8 mouse cellular contexts compared by ENCODE assay signal in the genomic region with DNA sequence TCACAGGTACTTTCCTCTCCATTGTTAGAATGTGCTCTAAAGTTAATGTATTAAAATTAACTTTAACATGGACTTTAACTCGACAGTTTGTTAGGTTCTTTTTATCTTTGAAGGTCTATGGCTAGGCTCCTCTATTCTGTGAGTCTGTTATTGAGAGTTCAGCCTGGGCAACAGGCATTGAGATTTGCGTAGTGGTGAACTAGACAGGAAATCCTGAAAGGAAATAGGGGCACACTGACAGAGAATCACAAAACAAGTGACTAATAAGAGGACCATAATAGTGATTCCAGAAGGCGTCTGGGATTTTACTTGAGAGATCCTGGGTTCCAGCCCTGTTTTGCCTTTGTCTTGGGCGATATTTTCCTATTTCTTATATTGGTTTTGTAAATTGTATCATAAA. TPM values are rescaled to one million over a fixed set of nuclear protein-coding genes. Genes with fewer than 3 reads are reported as not detected.
A peak's percentile ranks its signal among the peaks of the same experiment; 100 is the strongest.
DNase-seq lines count a peak whose midpoint lies in the region; ATAC-seq and TF ChIP-seq lines count a peak whose summit lies in the region.

No protein-coding gene starts in this region.

- H3K27ac ChIP-seq in kidney, adult 2 months (ENCODE audit: insufficient read depth, low read depth, low read length), result peak overlapping the region; percentile 85
- 0 out of 2 replicates have a peak overlapping the region, but pooled peaks have one; percentile 25 for H3K27ac ChIP-seq in lung, embryonic 16.5 days (ENCODE audit: low read length)

- no peak for ATAC-seq in lung, embryonic 16.5 days (ENCODE audit: low read depth)

- no peaks in the 10 kb centered on the region for H3K27me3 ChIP-seq in kidney, adult 2 months (replicated peaks; ENCODE audit: control insufficient read depth, insufficient read depth, low read length)
- no peaks in the 10 kb centered on the region for H3K27me3 ChIP-seq in lung, embryonic 16.5 days (ENCODE audit: control insufficient read depth, insufficient read depth, low read depth, low read length)

- no peaks in the 10 kb centered on the region for H3K36me3 ChIP-seq in kidney, adult 2 months (ENCODE audit: control insufficient read depth, insufficient read depth, low read length)
- no peaks in the 10 kb centered on the region for H3K36me3 ChIP-seq in lung, embryonic 16.5 days (ENCODE audit: control insufficient read depth, insufficient read depth, low read length)

- H3K9me3 ChIP-seq in lung, embryonic 16.5 days (ENCODE audit: control insufficient read depth, low read length), result no peaks in the 10 kb centered on the region

- H3K9ac ChIP-seq in lung, embryonic 16.5 days (ENCODE audit: low read length), result peak overlapping the region; percentile 90; the same call in 1 of the 2 replicates

- TF ChIP-seq POLR2A in kidney, adult 2 months (IDR thresholded peaks at IDR 0.05; ENCODE audit: low read depth, low read length), result no peak

- H3K4me3 ChIP-seq in kidney, adult 2 months (ENCODE audit: insufficient read depth, low read depth, low read length), result peak overlapping the region; percentile 70; the same call in 1 of the 2 replicates
- H3K4me3 ChIP-seq in lung, embryonic 16.5 days (ENCODE audit: low read length), result peak overlapping the region; percentile 94

- peaks cover 7% of the 10 kb centered on the region; the same call in 1 of the 2 replicates for H3K4me1 ChIP-seq in kidney, adult 2 months (ENCODE audit: control insufficient read depth, insufficient read depth, low read length)
- peaks cover 3% of the 10 kb centered on the region; the same call in 1 of the 2 replicates for H3K4me1 ChIP-seq in lung, embryonic 16.5 days (replicated peaks; ENCODE audit: control insufficient read depth, insufficient read depth, low read length)

- H3K4me2 ChIP-seq in lung, embryonic 16.5 days (ENCODE audit: low read depth, low read length), result peak overlapping the region; percentile 63

- peak; percentile 29 for DNase-seq in kidney, adult 2 months
- DNase-seq in kidney, postnatal 10 days, result no peak
- DNase-seq in c-Kit-positive CD71-negative TER-119-negative erythroid progenitor cells, embryonic 14.5 days (ENCODE audit: low read depth), result peak; percentile 14
- peak; percentile 2 to 7 for DNase-seq in heart, postnatal 36 days
- no peak for DNase-seq in urinary bladder, postnatal 36 days (ENCODE audit: low spot score in 2 of 2)
- DNase-seq in urinary bladder, postnatal 10 days (ENCODE audit: low spot score), result no peak
- no peak for DNase-seq in testis, postnatal 10 days (ENCODE audit: low spot score)

- intact Hi-C loops in heart, postnatal 36 days (cut with DNase I), result no loop called here

- WGBS in kidney, adult 2 months, result 36% methylated on average over 4 of the region's 4 CpGs
- 60% methylated on average over 4 of the region's 4 CpGs for WGBS in lung, embryonic 16.5 days

- TF ChIP-seq CTCF in kidney, adult 2 months (conservative IDR thresholded peaks at IDR 0.05; ENCODE audit: insufficient read depth, insufficient read length, low read depth, low read length), result no peak

RNA-seq across cellular contexts. Expression of a gene that starts 0.5 kb away (rescaled TPM):
- polyA plus RNA-seq in kidney, adult 2 months (2012; rRNA removed), result 13.7 and 19.4 TPM in 2 replicates
- 1 to 10 TPM; 9.8 to 9.9 TPM for total RNA-seq in heart, postnatal 36 days (2021)
- polyA plus RNA-seq in lung, embryonic 16.5 days (2015; fragmentation: Nextera tagmentation; extraction: Ambion mirVana), result 36.3 and 38.0 TPM in 2 replicates

Comparison
In these comparisons a context has a peak if more than half of its experiments do, and no peak if none do; other contexts are left out.
1. DNase-seq: peak in kidney, adult 2 months (single experiment), c-Kit-positive CD71-negative TER-119-negative erythroid progenitor cells, embryonic 14.5 days (single experiment) and heart, postnatal 36 days (2 of 2); none in kidney, postnatal 10 days (single experiment), urinary bladder, postnatal 36 days (0 of 2), urinary bladder, postnatal 10 days (single experiment) and testis, postnatal 10 days (single experiment).